Mouse (Mus musculus) embryonic stem cell, embryonic (primary cell): ENCODE measurements around the gene Plekho1.

ENCODE experiments used
- CTCF ChIA-PET, 4 experiments: fragments of 300-600 bp in 2 of 4; fragments of 350-600 bp in 2 of 4; sonication (Branson Sonifier 250); formaldehyde crosslinking; loops; one replicate each; lab custom pipeline; 2022; ENCODE audit warnings: inconsistent platforms in 2 of 4; lab: Charles Lee
- POLR2A ChIA-PET, 4 experiments: fragments of 300-600 bp in 2 of 4; fragments of 350-600 bp in 2 of 4; sonication (Branson Sonifier 250); formaldehyde crosslinking; loops; one replicate each; lab custom pipeline; 2022; ENCODE audit warnings: antibody characterized with exemption in 4 of 4, inconsistent platforms in 1 of 4; lab: Charles Lee

The Plekho1 gene

DNA sequence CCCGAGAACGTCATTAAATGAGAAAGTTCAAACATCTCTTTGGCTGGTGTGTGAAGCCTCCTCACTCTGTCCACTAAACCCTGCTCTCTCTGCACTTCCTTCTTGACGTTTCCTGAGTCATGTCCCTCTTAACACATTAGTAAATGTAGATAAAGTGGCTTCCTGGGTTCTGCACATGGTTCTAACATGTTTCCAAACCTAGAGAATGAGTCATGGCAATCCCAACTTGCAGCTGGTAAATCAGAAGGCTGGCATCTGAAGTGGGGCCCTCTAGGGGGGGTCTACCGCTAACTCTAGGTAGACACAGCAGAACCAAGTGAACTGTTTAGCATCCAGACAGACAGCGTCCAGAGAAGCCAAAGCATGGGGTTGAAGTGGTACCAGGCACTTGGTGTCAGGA is 21.7 kb upstream of the Plekho1 start:
- CTCF ChIA-PET: interaction anchor here in 2 of 4 experiments (0.5 to 0.7 kb wide), 3 partner anchors 50 to 748 kb away, joined by 3 read pairs; no protein-coding TSS in a partner anchor
- POLR2A ChIA-PET: interaction anchor here in 1 of 4 experiments (1.1 kb wide), 1 partner anchor 52 kb away, joined by 3 read pairs; no protein-coding TSS in a partner anchor

- CTCF ChIA-PET: interaction anchor here in 1 of 4 experiments (0.7 kb wide), 1 partner anchor 747 kb away, joined by 3 read pairs; no protein-coding TSS in a partner anchor
- POLR2A ChIA-PET: no interaction called here
Measured at GRCm38 (mm10) chr3:96016257-96016889, 20.6 kb upstream of the Plekho1 start.

GRCm38 (mm10) chr3:96015681-96016080 is 19.9 kb upstream of the Plekho1 start:
- CTCF ChIA-PET: no interaction called here
- POLR2A ChIA-PET: no interaction called here

- ChIA-PET POLR2A (interaction anchor here in 1 of 4 experiments (1.1 to 1.2 kb wide), 2 partner anchors 15 kb away, joined by 3 read pairs; no protein-coding TSS in a partner anchor), CTCF (no interaction called here)
Measured at GRCm38 (mm10) chr3:96012805-96013204, 17.0 kb upstream of the Plekho1 start.

- ChIA-PET CTCF (no interaction called here), POLR2A (no interaction called here)
Measured at GRCm38 (mm10) chr3:96008463-96008862, 12.7 kb upstream of the Plekho1 start.

DNA sequence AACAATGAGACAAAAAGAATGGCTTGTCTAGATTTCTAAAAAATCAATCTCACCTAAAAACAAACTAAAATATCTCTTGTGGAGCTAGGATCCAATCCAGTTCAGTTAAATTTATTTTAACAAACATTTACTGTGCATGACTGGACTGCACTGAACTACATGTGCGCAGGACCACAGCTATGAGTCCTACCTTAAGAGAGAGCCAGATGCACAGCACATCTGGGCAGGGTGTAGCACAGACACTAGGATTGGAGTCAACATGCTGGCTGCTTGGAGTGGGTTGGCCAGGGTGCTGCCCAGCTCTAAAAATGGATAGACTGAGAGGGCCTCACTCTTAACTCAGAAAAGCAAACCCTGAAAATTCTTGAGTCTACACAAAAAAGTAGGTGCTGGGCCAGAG is 5.8 kb upstream of the Plekho1 start:
- POLR2A ChIA-PET: interaction anchor here in 2 of 4 experiments (0.6 to 1.4 kb wide), 3 partner anchors 18 to 281 kb away, joined by 3 to 4 read pairs (median 4); partner anchors contain the start of genes Bola1 (in 1 of the 2) and Hist2h2ab (in 1 of the 2)
- CTCF ChIA-PET: no interaction called here

- CTCF ChIA-PET: no interaction called here
- POLR2A ChIA-PET: interaction anchor here in 2 of 4 experiments (0.6 to 1.4 kb wide), 3 partner anchors 17 to 281 kb away, joined by 3 to 4 read pairs (median 4); partner anchors contain the start of genes Bola1 (in 1 of the 2) and Hist2h2ab (in 1 of the 2)
Measured at GRCm38 (mm10) chr3:96000921-96001501, 5.2 kb upstream of the Plekho1 start.

DNA sequence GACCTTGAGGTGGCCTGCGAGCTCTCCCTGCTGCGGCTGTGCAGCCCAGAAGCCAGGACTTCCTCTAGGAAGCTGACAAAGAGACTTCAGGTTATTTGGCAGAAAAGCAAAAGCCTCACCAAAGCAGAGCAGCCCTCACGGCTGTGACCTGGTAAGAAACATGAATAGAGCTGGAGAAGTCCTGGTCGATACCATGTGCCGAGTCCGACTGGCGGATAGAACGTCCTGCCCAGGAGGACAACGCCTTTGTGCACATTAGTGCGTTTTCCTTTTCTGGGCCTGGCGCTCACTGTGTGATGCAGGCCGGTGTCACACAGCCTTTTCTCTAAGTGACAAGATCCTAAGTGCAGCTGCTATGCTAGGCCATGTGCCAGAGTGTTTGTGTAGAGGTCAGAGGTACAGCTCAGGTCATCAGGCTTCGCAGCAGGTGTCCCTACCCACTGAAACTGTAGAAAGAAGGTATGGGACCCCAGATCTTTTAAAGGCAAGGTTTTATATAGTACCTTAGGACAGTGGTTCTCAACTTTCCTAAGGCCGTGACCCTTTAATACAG is 4.4 kb upstream of the Plekho1 start:
- ChIA-PET POLR2A (no interaction called here), CTCF (no interaction called here)

- CTCF ChIA-PET: no interaction called here
Measured at GRCm38 (mm10) chr3:95999308-96000079, 3.7 kb upstream of the Plekho1 start.

DNA sequence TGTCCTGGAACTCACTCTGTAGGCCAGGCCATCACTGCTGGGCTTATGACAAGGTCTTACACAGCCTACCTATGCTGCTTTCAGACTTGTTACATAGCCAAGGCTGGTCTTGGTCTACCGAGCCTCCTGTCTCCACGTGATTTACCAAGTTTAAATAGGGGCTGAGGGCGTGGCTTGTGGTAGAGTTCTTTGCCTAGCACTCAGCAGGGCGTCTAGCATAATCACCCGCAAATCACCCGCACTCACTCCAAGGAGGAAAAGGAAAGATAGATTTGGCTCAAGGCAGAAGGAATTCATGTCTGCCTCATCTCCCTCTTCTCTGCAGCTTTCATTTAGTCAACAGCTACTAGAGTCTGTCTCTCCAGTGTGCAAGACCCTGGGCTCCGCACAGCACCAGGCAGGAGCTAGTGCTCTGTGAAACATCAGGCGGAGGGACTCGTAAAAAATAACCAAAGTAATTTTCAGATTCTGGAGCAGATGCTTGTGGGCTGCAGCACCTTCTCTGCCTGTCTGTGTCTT is 1.5 kb upstream of the Plekho1 start:
- ChIA-PET POLR2A (interaction anchor here in 2 of 4 experiments (1.1 to 3.6 kb wide), 3 partner anchors 8 to 11 kb away, joined by 4 to 17 read pairs (median 5); no protein-coding TSS in a partner anchor), CTCF (interaction anchor here in 2 of 4 experiments (0.7 kb wide), 2 partner anchors 16 to 720 kb away, joined by 3 to 12 read pairs; no protein-coding TSS in a partner anchor)

More at GRCm38 (mm10) chr3:95999308-96000079, 3.7 kb upstream of the Plekho1 start:
- POLR2A ChIA-PET: no interaction called here

- POLR2A ChIA-PET: interaction anchor here in 2 of 4 experiments (0.6 to 3.6 kb wide), 11 partner anchors 8 to 633 kb away, joined by 3 to 17 read pairs (median 3); partner anchors contain the start of genes Rbm8a (in 1 of the 2) and Vps45 (in 1 of the 2)
- CTCF ChIA-PET: interaction anchor here in 1 of 4 experiments (1.0 kb wide), 1 partner anchor 58 kb away, joined by 4 read pairs; no protein-coding TSS in a partner anchor
Measured at GRCm38 (mm10) chr3:95996451-95997073, 761 bp upstream of the Plekho1 start.

GRCm38 (mm10) chr3:95994975-95995801 is 613 bp downstream of the Plekho1 start:
- ChIA-PET CTCF (interaction anchor here in 1 of 4 experiments (1.0 to 1.1 kb wide), 2 partner anchors 29 to 56 kb away, joined by 3 to 4 read pairs; no protein-coding TSS in a partner anchor), POLR2A (interaction anchor here in 3 of 4 experiments (0.6 to 3.6 kb wide), 7 partner anchors 9 to 635 kb away, joined by 3 to 17 read pairs (median 3); partner anchors contain the start of genes Rbm8a (in 1 of the 3) and Vps45 (in 1 of the 3))

- POLR2A ChIA-PET: interaction anchor here in 1 of 4 experiments (1.0 to 3.6 kb wide), 3 partner anchors 8 to 181 kb away, joined by 3 to 17 read pairs (median 3); no protein-coding TSS in a partner anchor
- CTCF ChIA-PET: interaction anchor here in 2 of 4 experiments (0.5 to 1.1 kb wide), 2 partner anchors 28 to 62 kb away, joined by 3 to 4 read pairs; no protein-coding TSS in a partner anchor
Measured at GRCm38 (mm10) chr3:95994381-95994846, 1.4 kb downstream of the Plekho1 start.

DNA sequence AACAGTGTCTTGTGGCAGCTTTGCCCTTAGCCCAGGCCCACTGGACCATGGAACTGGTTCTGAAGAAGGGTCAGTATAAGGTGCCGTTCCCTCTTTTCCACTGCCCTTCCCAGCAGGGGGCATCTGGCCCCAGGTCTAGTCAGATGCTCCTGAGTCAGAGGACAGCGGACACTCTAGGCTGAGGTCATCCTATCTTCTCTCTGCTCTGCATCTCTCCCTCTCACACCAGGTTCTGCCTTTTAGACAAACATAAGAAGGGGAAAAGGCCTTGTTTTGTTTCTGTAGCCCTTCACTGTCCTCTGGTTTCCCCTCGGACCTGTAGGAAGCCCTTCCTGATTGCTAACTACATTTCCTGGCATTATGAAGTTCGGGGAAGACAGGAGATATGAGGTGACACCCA is 1.9 kb downstream of the Plekho1 start:
- POLR2A ChIA-PET: interaction anchor here in 1 of 4 experiments (1.0 kb wide), 1 partner anchor 181 kb away, joined by 3 read pairs; no protein-coding TSS in a partner anchor
- CTCF ChIA-PET: interaction anchor here in 1 of 4 experiments (0.5 kb wide), 1 partner anchor 62 kb away, joined by 4 read pairs; no protein-coding TSS in a partner anchor

DNA sequence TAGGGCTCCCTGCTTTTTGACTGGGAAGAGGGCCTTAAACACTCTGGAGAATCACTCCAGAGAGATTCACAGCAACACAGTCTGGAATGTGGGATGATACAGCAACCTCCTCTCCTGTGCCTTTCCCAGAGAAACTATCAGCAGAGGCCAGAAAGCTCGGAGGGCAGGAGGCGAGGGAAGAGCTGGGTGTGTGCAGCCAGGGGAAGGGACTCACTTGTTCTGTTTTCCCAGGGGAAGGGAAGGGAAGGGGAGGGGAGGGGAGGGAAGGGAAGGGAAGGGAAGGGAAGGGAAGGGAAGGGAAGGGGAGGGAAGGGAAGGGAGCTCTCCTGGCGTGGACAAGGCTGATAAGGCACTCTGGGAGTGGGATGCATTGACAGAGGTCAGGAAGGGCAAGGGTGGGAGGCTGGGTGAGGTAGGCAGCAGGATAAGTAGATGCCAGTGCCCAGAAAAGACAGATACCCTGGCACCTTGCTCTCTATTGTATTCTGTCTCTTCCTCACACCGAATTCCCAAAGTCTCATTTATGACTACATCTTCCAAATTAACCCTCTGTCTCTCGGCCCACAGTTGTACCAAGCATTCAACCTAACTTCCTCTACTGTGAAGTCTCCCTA is 2.7 kb downstream of the Plekho1 start:
- POLR2A ChIA-PET: interaction anchor here in 2 of 4 experiments (0.6 to 2.8 kb wide), 3 partner anchors 60 to 276 kb away, joined by 3 to 6 read pairs (median 4); partner anchors contain the start of gene Hist2h2bb (in 1 of the 2)
- CTCF ChIA-PET: no interaction called here
